18 mouse cellular contexts compared by ENCODE assay signal in genomic region chr16:95273101-95273500, GRCm38 (mm10). TPM values are rescaled to one million over a fixed set of nuclear protein-coding genes. Genes with fewer than 3 reads are reported as not detected.
"Had no signal": no experiment of that assay in that cellular context is flagged by ENCODE, and none has a peak within 500 bp of the region (broad histone marks: within the 10 kb centered on the region; RNA-seq: fewer than 3 reads in every experiment).

No protein-coding gene starts in this region.

- H3K9me3 ChIP-seq: limb, embryonic 10.5 days; limb, embryonic 13.5 days; liver, embryonic 12.5 days; liver, embryonic 15.5 days; lung, embryonic 15.5 days had no signal

- H3K27me3 ChIP-seq: limb, embryonic 13.5 days; liver, embryonic 12.5 days; liver, embryonic 15.5 days; lung, embryonic 15.5 days had no signal

- H3K4me3 ChIP-seq: layer of hippocampus, adult 2 months; limb, embryonic 10.5 days; limb, embryonic 13.5 days; liver, embryonic 12.5 days; liver, embryonic 15.5 days; lung, embryonic 15.5 days had no signal

- H3K27ac ChIP-seq: layer of hippocampus, adult 2 months; limb, embryonic 10.5 days; limb, embryonic 13.5 days; liver, embryonic 12.5 days; liver, embryonic 15.5 days; lung, embryonic 15.5 days; macrophage had no signal

- ATAC-seq: liver, embryonic 12.5 days had no signal

- DNase-seq: kidney, adult 9 months; kidney, postnatal 25 days; layer of hippocampus, adult 9-11 months; liver; lung, adult 18-20 months; lung, postnatal 14 days; midbrain, embryonic 14.5 days; thymus, adult 2 months; thymus, postnatal 25 days had no signal

- H3K36me3 ChIP-seq: limb, embryonic 10.5 days; limb, embryonic 13.5 days; liver, embryonic 12.5 days; liver, embryonic 15.5 days; lung, embryonic 15.5 days had no signal

- H3K4me1 ChIP-seq: liver, embryonic 12.5 days; liver, embryonic 15.5 days; lung, embryonic 15.5 days had no signal

RNA-seq across cellular contexts. Expression of gene Kcnj15, which starts 15.7 kb away (rescaled TPM):
- total RNA-seq: megakaryocyte, adult 5-6 weeks; midbrain, postnatal 0 days had no signal
- polyA plus RNA-seq: macrophage; midbrain, embryonic 14.5 days had no signal
